Mouse (Mus musculus) heart, postnatal 36 days (tissue): ENCODE measurements around the gene Bmp3. TPM values are rescaled to one million over a fixed set of nuclear protein-coding genes. Genes with fewer than 3 reads are reported as not detected.

ENCODE experiments used
- DNase-seq, 2 experiments: peaks; one replicate each; pipeline ENCODE4 v3.0.0; 2021 to 2022
- intact Hi-C: fragments of 180-260 bp; cut with DNase I; formaldehyde crosslinking; loops from one replicate; pipeline ENCODE4 v1.15.1; 2025
- total RNA-seq, 2 experiments: library from RNA; stranded (reverse); gene quantifications; 2 replicates each; pipeline ENCODE4 v1.2.3; 2021

Gene Bmp3
- under 1 TPM; 0.22 to 0.41 TPM for total RNA-seq

DNA sequence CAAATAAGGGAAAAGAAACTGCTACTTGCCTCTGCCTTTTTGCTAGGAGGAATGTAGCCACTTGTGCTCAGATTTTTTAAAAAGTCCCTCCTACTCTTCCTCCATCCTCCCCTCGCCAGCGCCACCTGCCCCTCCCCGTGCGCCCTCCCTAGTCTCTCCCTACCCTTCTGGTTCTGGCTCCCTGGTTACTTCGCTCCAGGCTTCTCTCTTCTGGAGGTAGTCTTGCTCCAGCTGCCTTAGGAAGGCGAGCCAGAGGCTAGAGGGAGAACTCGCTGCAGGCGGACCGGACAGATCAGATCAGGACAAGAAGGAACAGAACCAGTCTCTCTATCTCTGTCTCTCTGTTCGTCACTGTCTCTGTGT is at the start of gene Bmp3:
Bmp3 (plus strand) TSS at position 152 of the 363 bp plus-strand sequence.
- intact Hi-C loops, result no loop called here
- DNase-seq, result no peak

DNA sequence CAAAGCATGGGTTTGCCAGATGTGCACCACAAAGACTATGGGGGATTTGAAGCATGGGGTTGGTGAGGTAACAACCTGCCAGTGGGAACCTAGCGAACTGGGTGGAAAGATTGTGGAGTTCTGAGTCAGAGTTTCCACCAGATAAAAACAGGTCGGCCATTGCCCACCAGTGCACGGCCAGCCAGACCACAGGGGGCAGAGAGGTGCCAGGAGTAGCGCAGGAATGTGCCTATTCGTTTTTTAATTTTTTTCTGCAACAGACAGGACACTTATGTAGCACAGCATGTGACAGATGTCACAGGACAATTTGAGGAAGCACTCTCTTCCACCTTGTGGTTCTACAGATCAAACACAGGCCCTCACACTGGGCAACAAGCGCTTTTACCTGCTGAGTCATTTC is 49.5 kb upstream of the Bmp3 start:
- intact Hi-C loops, result no loop called here
- DNase-seq, result no peak

DNA sequence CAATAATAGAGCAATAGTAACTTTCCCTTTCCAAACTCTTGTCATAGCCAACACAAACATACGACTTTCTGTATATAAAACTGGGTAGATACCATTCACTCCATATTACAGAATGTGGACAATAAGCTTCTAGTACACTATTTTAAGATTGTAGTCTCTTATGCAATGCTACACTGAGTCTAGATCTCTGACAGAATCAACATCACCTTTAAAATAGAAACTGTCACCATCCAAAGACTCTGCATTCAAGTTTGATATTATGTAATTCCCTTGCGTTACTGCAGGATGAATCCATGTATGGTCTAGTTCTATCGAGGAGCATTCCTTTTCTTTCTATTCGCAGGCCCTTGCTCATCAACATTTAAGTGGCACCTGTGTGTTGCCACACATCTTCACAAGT is 47.7 kb upstream of the Bmp3 start:
- intact Hi-C loops, result no loop called here
- DNase-seq, result no peak

DNA sequence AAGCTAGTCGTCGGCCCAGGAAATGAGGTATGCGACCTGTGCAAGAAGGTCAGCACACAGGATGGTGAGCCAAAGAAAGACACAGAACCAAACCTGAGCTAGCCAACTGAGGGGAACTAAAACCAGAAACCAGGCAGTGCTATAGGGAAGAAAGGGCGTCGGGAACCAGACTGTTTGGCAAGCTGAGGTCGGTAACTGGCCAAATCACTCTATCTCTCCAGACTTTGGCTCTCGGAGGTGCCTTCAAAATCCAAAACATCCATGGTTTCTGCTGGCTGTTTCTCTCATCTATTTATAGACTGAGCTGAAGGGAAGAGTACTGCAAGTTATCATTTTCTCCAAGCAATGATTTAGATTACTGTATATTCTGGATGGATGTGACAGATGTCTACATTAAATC is 47.2 kb upstream of the Bmp3 start:
- peak in 1 of 2 experiments; percentile 6 for DNase-seq
- intact Hi-C loops, result no loop called here

DNA sequence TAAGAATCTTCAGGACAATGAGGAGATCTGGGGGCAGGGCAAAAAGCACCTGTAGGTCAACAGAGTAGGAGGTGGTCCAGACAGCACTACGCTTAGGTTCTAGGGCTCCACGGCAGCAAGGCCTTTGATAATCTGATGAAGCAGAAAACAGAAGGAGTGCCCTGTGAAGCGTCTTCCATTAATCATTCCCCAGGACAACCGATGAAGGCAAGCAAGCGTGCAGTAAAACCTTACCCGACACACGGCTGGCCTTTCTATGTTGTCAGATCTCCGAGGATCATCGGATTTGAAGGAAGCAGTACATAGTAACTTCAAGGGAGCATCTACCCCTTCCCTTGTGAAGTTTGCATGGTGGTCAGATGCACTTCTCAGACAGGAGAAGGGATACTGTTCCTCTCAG is 46.3 kb upstream of the Bmp3 start:
- DNase-seq, result no peak
- intact Hi-C loops, result no loop called here

DNA sequence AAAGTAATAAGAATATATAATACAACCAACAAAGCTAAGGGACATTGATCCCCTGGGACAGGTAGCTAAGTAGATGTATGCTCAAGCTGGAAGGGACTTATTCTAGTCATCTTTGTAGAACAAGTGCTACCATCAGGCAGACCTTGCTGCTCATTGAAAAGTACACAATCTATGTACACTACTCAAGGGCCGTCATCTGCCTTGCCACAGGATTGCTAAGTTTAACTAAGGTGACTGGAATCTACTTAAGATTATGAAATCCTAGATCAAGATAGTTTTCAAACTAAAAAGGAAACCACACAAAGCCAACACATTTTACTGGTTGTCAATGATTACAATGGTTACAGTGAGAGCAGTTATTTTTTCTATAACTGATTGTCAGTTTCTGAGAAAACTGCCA is 41.8 kb upstream of the Bmp3 start:
- no peak for DNase-seq
- intact Hi-C loops, result no loop called here

DNA sequence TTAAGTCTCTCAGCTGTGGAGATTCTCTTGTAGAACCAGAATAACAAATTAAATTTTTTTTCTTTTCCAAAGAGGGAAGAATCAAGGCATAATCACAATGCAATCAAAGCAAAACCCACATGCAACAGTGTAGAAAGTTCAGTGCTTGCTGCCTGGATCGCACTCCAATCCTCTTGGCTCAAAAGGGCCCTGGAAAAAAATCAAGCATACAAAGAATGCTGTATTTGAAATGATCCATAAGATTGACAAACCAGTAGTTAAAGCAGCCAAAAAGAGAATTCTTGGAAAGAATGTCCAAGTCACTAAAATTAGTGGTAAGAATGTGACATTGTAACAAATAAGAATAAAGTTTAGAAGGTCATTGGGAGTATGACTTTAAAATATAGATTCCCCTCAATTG is 38.9 kb upstream of the Bmp3 start:
- no peak for DNase-seq
- intact Hi-C loops, result no loop called here

DNA sequence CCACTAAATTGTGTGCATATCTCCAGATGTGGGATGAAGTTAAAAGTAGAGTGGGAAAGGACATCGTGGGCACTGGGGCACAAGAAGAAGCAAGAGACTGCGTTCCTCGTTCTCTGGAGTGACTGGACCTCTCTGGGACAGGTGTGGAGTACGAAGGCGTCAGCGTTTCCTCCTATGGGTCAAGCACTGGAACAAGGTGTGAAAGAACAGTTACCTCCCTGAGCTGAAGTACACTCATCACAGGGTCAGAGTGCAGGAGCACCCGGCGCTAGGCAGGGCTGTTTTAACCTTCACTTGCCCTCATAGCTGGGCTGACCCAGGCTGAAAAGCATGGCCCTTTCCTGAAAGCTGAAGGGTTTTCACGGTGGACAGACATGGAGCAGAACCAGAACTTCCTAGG is 20.5 kb upstream of the Bmp3 start:
- intact Hi-C loops, result no loop called here
- DNase-seq, result no peak

DNA sequence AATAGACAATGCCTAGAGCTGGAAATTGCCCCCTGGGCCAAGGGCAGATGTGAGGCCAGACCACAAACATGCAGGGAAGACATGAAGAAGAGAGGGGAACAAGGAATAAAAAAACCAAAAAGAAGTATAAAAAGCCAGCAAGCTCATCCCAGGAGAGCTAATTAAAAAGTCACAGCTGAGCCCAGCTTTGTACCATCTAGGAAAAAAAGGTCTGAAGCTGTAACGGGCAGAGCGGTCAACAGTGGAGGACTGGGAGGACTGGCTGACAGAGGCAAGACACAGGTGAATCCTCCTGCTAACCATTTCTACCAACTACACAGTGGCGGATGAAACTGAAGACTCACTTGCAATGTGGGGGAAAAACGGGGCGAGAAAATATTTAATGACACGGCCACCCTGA is 19.9 kb upstream of the Bmp3 start:
- intact Hi-C loops, result no loop called here
- DNase-seq, result no peak

DNA sequence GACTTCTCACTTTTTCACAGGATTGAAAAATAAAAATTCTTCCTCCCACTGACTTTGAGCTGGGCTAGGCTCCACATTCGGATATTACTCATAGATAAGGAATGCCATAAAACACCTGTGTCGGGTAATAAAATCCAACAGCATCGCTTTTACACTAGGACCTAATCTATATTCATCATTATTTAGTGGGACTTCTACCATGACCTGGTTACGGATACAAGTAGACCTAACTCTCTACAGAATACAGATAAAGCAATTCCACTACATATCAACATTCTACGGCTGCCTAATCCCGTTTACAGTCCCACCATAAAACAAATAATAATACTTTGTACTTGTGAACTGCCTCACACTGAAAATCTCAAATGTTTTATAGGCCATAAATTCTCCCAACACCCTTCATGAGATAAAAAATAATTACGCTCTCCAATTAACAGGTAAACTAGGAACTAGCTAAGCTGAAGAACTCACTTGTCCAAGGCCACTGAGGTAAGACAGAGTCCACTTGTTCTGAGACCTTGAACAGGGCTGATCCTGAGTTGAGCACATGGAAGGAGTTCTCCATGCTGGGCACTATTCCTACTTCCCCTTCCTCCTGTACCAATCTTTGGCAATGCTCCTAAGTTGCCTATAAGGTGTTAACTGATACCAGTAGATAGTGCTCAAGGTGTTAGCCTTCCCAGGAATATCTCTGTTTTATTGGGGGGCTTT is 11.5 kb upstream of the Bmp3 start:
- intact Hi-C loops, result no loop called here
- no peak for DNase-seq

DNA sequence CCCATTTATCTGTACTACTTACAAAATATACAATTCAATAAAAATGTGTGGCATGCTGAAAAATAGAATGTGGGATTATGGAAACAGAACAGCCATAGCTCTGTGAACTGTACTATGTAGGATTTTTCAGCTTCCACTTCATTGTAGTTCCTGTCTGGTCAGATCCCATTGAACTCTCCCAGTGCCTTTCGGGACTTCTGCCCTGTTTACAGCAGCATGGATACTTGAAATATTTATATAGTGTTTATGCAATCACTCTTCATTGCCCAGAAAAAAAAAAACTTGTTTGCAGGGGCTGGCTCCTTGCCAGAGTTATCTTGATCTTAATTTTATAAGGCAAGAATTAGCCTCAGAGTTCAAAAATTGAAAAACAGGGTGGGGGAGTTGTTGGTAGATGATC is 9.6 kb upstream of the Bmp3 start:
- intact Hi-C loops, result no loop called here
- DNase-seq, result no peak

DNA sequence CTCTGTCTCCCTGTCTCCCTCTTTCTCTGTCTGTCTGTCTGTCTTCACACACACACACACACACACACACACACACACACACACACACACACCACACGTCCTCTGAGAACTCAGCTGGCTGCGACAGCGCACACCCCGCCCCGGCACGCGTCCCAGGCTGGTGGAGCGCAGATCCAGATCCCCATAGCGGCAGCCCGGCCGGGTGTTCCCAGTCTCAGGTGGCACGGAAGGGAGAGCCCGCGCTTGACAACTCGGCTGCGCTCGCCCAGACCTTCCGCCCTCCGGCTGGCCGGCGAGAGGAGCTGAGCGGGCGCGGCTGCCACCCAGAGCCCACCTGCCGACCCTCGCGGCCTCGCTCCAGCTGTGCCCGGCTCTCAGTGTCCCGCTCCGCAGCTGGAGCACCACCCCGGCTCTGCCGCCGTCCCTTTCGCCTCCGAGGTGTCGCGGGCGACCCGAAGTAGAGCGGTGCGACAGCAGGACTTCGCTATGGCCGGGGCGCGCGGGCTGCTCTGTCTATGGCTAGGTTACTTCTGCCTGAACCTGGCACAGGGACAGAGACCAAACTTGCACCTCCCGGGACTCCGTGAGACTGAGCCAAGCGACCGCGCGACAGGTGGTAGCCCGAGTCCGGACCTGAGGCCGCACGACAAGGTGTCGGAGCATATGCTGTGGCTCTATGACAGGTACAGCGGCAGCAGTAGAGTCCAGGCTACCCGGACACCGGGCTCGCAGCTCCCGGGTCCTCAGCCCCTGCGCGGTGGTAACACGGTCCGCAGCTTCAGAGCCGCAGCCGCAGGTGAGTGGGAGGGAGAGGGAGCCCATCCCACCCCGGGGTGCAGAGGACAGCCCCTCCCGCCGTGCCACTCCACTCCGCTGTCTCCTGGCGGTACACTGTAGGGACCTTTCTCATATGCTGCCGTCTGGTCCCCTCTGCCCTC is 681 bp downstream of the Bmp3 start:
- peak; percentile 5 to 6 for DNase-seq
- intact Hi-C loops, result no loop called here

DNA sequence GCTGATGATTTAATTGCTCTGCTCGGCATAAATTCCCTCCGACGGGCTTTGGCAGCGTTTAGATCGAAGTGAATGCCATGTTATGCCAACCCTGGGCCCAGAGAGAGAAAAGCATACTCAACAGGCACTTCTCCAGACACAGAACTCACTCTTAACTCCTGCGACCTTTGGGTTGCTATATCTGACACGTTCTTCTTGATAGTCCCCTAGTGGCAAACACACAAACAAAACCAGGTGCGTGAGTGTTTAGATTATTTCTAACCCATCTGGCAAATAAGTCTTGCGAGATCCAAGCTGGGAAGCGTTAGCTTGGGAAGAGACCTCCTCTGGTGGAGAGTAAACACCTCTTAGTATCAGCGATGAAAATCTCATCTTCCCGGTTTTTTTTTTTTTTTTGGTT is 1.5 kb downstream of the Bmp3 start:
- DNase-seq, result no peak
- intact Hi-C loops, result no loop called here

DNA sequence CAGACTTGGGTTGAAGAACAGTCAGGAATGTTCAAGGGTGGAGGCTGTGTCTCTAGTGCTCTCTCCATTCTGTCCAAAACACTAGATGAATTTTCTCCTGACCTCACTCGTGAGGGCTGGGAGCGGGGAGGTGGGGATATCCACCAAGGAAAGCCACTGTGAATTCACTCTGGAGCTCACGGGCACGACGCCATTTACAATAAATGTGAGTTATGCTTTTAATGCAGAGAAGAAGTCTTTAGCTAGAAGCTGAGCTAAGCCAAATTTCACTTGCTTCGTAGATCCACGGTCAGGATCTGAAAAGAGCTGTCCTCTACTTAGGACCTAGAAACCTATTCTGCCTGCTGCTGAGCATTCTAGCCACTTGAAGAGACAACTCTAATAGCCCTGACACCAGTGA is 2.1 kb downstream of the Bmp3 start:
- no peak for DNase-seq
- intact Hi-C loops, result no loop called here

DNA sequence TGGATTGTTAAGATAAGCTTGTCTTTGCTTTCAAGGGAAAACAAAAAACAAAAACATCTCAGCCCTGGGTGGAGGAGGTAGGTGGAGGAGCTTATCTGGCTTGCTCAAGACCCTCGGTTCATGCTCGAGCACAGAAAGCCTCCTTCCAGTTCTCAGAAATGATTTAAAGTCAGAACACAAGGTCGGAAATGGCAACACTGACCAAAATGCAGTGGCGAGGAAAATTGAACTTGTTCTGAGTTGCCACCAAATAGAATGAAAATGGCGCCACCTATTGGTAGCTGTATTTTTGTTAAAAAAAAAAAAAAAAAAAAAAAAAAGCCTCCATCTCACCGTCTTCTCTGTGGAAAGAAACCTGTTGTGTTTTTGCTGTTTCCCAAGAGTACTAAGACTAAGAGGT is 9.7 kb downstream of the Bmp3 start:
- intact Hi-C loops, result loop anchor here (1.0 to 5.0 kb wide), 2 partner anchors 516 to 1737 kb away; no protein-coding TSS in a partner anchor
- DNase-seq, result peak in 1 of 2 experiments; percentile 6

DNA sequence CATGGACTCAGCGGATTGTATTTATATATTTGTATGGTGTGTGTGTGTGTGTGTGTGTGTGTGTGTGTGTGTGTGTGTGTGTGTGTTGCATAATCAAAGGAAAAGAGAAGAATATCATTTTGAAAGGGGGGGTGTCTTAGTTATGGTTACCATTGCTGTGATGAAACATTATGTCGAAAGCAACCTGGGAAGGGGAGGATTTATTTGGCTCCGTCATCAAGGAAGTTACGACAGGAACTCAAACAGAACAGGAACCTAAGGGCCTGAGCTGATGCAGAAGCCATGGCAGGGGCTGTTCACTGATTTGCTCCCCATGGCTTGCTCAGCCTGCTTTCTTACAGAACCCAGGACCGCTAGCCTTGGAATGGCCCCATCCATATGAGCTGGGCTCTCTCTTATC is 10.9 kb downstream of the Bmp3 start:
- intact Hi-C loops, result no loop called here
- no peak for DNase-seq

DNA sequence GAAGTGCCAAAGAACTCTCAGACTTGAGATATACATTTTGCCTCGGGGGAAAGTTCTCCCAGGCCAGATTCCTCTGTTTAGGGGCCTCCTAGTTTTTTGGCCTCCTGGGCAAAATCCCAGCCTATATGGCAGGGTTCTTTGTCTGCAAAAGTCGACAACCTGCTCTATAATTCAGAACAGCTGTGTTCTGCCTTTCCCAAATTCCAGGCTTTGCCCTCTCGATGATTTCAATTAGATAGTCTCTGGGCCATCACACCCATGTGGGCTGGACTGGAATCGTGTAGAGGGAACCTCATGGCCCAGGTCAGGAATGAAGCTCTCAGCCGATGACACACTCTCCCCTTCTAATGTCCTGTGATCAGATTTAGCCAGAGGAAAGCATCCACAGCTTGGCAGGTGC is 21.8 kb downstream of the Bmp3 start:
- DNase-seq, result no peak
- intact Hi-C loops, result loop anchor here (5.0 kb wide), 2 partner anchors 529 to 1749 kb away; no protein-coding TSS in a partner anchor

DNA sequence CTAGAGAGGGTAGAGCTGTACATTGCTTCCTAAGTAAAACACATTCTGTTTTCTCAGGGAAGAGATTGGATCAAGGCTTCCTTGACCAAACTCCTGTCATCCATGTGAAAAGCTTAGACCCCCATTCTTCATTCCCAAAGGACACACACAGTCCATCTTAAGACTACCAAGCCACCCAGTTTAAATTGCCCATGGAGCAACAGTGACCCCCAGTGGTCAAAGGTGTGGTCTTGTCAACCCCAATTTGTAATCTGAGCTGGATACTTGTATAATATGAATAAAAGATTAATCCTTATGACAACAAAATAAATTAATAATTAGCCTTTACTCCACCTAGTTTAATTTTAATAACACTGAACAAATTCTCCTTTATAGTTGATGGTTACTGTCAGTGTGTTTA is 24.7 kb downstream of the Bmp3 start:
- DNase-seq, result peak; percentile 24 to 55
- intact Hi-C loops, result loop anchor here (5.0 kb wide), 2 partner anchors 532 to 1752 kb away; no protein-coding TSS in a partner anchor

DNA sequence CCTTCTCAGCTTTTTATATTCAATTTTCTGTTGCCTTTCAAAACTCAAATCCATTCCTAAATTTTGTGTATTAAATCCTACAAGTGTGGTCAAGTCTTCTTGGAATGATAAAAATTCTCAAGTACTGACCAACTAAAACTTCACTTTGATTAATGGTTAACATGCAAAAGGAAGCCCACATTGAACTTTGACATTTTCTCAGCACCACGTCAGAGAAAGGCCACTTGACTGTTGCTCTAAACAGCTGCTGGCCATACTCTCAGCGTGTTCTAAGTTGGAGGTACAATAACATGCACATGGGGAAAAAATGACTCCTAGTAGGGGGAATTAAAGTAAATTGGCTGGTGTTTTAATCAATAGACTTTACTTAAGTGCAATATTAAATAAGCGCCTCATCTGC is 27.9 kb downstream of the Bmp3 start:
- intact Hi-C loops, result no loop called here
- DNase-seq, result no peak

DNA sequence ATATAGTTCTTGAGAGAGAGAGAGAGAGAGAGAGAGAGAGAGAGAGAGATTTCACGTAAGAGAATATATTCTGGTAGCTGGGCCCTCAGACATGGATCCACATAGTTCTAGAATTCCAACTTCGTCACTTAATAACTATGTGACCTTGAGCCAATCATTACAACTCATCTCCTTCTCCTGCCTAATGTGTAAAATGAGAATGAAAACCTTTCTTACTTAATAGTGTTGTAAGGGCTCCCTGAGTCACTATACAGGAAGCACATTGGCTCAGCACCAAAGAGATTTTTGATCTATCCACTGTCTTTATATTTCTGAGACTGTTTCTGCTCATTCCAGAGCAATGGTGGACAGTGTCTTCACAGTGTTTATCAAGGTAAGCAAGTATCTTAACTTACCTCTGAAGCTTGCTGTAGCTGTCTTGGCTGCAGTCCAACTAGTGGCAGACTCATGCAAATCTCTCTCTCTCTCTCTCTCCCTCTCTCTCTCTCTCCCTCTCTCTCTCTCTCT is 36.4 kb downstream of the Bmp3 start:
- intact Hi-C loops, result no loop called here

DNA sequence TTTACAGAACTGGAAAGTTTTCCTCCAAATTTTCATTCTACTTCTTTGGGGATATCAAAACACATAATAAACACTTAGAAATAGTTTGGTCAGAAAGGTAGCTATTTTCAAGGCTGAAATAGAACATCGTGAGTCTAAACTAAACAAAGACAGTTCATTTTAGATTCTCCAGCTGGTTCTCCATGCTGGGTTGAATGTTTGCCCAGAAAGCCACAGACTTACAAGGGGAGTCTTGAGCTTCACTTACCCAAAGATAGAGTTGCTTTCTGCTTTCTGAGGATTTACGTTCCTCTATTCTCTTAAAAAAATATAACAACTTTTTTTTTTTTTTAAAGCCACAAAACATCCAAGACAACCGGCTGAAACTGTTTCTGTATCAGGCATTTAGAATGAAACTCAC is 40.1 kb downstream of the Bmp3 start:
- intact Hi-C loops, result no loop called here
- DNase-seq, result no peak

More for the DNA sequence above, 36.4 kb downstream of the Bmp3 start:
- DNase-seq, result no peak

DNA sequence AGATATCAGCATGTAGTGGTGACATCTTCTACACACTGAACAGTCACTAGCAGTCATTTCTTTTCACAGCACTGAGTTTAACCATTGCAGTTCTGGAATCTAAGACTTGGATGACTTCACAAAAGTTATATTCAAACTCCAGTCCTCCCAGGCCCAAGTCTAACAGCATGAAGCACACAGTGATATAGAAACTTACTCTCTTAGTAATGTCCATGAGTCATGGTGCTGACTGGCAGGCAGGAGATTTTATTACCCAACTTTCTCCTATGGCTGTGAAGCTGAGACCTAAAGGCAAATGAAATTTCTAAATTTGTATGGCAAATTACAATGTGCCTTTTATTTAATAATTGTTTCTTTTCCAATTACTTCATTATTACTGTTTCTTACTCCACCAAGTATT is 43.7 kb downstream of the Bmp3 start:
- intact Hi-C loops, result no loop called here
- DNase-seq, result no peak
